Mouse (Mus musculus): ENCODE results near the gene Exoc8. TPM values are rescaled to one million over a fixed set of nuclear protein-coding genes. Genes with fewer than 3 reads are reported as not detected.

Gene Exoc8
- polyA plus RNA-seq, 1 experiment from 2014 or later, result 4.7 TPM

DNA sequence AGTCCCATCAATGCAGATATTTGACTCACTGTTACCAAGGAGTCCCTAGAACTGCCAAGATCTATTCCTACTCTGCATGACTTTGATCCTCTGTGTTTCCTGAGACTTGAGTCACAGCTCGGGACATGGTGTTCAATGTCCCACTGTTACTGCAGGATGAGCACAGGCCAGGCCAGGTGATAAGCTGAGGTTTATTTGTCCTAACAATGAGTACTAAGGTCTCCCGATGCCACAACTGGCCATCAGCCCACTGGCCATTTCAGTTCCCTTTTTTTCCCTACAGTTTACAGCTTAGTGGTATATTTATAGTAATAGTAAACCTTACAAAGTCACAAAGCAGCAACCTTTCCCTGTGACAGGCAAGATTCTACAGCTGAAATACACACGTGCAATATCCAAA is 34.9 kb upstream of the Exoc8 start:
- no peak overlapping the region for H3K4me2 ChIP-seq (replicated peaks; ENCODE audit: low read depth)
- no peaks in the 10 kb centered on the region for H3K4me1 ChIP-seq (replicated peaks; ENCODE audit: control insufficient read depth, insufficient read depth, low read length)
- H3K27me3 ChIP-seq (replicated peaks; ENCODE audit: control insufficient read depth, insufficient read depth, low read length), result no peaks in the 10 kb centered on the region
- TF ChIP-seq CTCF (IDR thresholded peaks at IDR 0.05; ENCODE audit: low read depth), result no peak
- H3K4me3 ChIP-seq (ENCODE audit: low read depth, low read length), result no peak overlapping the region
- no peaks in the 10 kb centered on the region for H3K36me3 ChIP-seq (ENCODE audit: control insufficient read depth, insufficient read depth)
- no peak overlapping the region for H3K9ac ChIP-seq (ENCODE audit: low read depth, low read length)
- H3K27ac ChIP-seq (ENCODE audit: low read depth, low read length), result no peak overlapping the region
- ATAC-seq, result peak; percentile 36; the same call in 1 of the 2 replicates
- WGBS, result 57% methylated on average over 3 of the region's 3 CpGs
- H3K9me3 ChIP-seq (ENCODE audit: control insufficient read depth), result no peaks in the 10 kb centered on the region

DNA sequence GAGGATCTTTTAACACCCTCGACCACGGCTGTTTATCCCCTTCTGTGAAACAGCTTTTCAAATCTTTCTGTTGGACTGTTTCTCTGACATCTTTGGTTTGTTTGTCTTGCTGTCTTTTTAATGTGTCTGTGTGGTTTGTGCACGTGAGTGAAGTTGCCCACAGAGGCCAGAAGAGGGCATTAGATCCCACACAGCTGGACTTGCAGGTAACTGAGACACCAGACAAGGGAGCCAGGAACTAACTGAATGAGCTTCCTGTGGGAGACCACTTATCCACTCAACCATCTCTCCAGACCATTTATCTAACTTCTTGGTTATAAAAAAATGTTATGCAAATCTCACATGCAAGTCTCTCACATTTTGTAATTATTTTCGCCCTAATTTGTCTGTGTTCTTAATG is 33.1 kb upstream of the Exoc8 start:
- 88% methylated on average over 4 of the region's 4 CpGs for whole genome bisulfite sequencing
- Histone ChIP-seq H3K9me3 (ENCODE audit: control insufficient read depth) (no peaks in the 10 kb centered on the region), H3K4me1 (replicated peaks; ENCODE audit: control insufficient read depth, insufficient read depth, low read length) (no peaks in the 10 kb centered on the region), H3K27ac (ENCODE audit: low read depth, low read length) (no peak overlapping the region), H3K9ac (ENCODE audit: low read depth, low read length) (no peak overlapping the region), H3K4me3 (ENCODE audit: low read depth, low read length) (no peak overlapping the region), H3K27me3 (replicated peaks; ENCODE audit: control insufficient read depth, insufficient read depth, low read length) (no peaks in the 10 kb centered on the region), H3K36me3 (ENCODE audit: control insufficient read depth, insufficient read depth) (no peaks in the 10 kb centered on the region), H3K4me2 (replicated peaks; ENCODE audit: low read depth) (no peak overlapping the region)
- peak; percentile 45 for TF ChIP-seq CTCF (IDR thresholded peaks at IDR 0.05; ENCODE audit: low read depth)
- no peak for ATAC-seq

GRCm38 (mm10) chr8:124930086-124930485 is 32.6 kb upstream of the Exoc8 start:
- H3K36me3 ChIP-seq (ENCODE audit: control insufficient read depth, insufficient read depth), result no peaks in the 10 kb centered on the region
- H3K9me3 ChIP-seq (ENCODE audit: control insufficient read depth), result no peaks in the 10 kb centered on the region
- no peaks in the 10 kb centered on the region for H3K27me3 ChIP-seq (replicated peaks; ENCODE audit: control insufficient read depth, insufficient read depth, low read length)
- no peaks in the 10 kb centered on the region for H3K4me1 ChIP-seq (replicated peaks; ENCODE audit: control insufficient read depth, insufficient read depth, low read length)
- WGBS, result 82% methylated on average over 13 of the region's 13 CpGs
- ATAC-seq, result no peak
- H3K4me3 ChIP-seq (ENCODE audit: low read depth, low read length), result no peak overlapping the region
- TF ChIP-seq CTCF (IDR thresholded peaks at IDR 0.05; ENCODE audit: low read depth), result no peak
- H3K27ac ChIP-seq (ENCODE audit: low read depth, low read length), result no peak overlapping the region
- no peak overlapping the region for H3K9ac ChIP-seq (ENCODE audit: low read depth, low read length)
- H3K4me2 ChIP-seq (replicated peaks; ENCODE audit: low read depth), result no peak overlapping the region

DNA sequence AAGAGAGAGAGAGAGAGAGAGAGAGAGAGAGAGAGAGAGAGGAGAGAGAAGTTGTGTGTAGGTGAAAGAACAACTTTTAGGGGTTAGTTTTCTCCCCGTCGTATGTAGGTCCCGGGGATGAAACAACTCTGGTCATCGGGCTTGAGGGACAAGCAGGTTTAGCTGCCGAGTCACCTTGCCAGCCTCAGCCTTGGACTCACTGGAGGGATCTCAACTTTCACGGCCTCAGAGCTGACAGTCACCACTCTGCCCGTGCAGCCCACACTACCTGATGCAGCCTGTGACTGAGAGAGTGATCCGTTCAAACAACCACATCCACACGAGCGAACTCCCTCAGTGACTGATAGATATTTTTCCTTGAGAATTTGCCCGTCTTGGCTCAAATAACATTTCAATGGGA is 31.5 kb upstream of the Exoc8 start:
- WGBS, result 84% methylated on average over 11 of the region's 11 CpGs
- Histone ChIP-seq H3K4me3 (ENCODE audit: low read depth, low read length) (no peak overlapping the region), H3K27ac (ENCODE audit: low read depth, low read length) (no peak overlapping the region), H3K27me3 (replicated peaks; ENCODE audit: control insufficient read depth, insufficient read depth, low read length) (no peaks in the 10 kb centered on the region), H3K36me3 (ENCODE audit: control insufficient read depth, insufficient read depth) (no peaks in the 10 kb centered on the region), H3K4me1 (replicated peaks; ENCODE audit: control insufficient read depth, insufficient read depth, low read length) (no peaks in the 10 kb centered on the region), H3K9ac (ENCODE audit: low read depth, low read length) (no peak overlapping the region), H3K4me2 (replicated peaks; ENCODE audit: low read depth) (no peak overlapping the region), H3K9me3 (ENCODE audit: control insufficient read depth) (no peaks in the 10 kb centered on the region)
- no peak for ATAC-seq
- no peak for TF ChIP-seq CTCF (IDR thresholded peaks at IDR 0.05; ENCODE audit: low read depth)

GRCm38 (mm10) chr8:124926351-124926771 is 28.9 kb upstream of the Exoc8 start:
- WGBS, result 44% methylated on average over 10 of the region's 10 CpGs
- Histone ChIP-seq H3K36me3 (ENCODE audit: control insufficient read depth, insufficient read depth) (no peaks in the 10 kb centered on the region), H3K27me3 (replicated peaks; ENCODE audit: control insufficient read depth, insufficient read depth, low read length) (no peaks in the 10 kb centered on the region), H3K4me3 (ENCODE audit: low read depth, low read length) (no peak overlapping the region), H3K9me3 (ENCODE audit: control insufficient read depth) (no peaks in the 10 kb centered on the region), H3K4me2 (replicated peaks; ENCODE audit: low read depth) (no peak overlapping the region), H3K27ac (ENCODE audit: low read depth, low read length) (peak overlapping the region; percentile 70; the same call in 1 of the 2 replicates), H3K4me1 (replicated peaks; ENCODE audit: control insufficient read depth, insufficient read depth, low read length) (peaks cover 10% of the 10 kb centered on the region; the same call in 1 of the 2 replicates), H3K9ac (ENCODE audit: low read depth, low read length) (no peak overlapping the region)
- no peak for TF ChIP-seq CTCF (IDR thresholded peaks at IDR 0.05; ENCODE audit: low read depth)
- peak; percentile 22; the same call in 1 of the 2 replicates for ATAC-seq

DNA sequence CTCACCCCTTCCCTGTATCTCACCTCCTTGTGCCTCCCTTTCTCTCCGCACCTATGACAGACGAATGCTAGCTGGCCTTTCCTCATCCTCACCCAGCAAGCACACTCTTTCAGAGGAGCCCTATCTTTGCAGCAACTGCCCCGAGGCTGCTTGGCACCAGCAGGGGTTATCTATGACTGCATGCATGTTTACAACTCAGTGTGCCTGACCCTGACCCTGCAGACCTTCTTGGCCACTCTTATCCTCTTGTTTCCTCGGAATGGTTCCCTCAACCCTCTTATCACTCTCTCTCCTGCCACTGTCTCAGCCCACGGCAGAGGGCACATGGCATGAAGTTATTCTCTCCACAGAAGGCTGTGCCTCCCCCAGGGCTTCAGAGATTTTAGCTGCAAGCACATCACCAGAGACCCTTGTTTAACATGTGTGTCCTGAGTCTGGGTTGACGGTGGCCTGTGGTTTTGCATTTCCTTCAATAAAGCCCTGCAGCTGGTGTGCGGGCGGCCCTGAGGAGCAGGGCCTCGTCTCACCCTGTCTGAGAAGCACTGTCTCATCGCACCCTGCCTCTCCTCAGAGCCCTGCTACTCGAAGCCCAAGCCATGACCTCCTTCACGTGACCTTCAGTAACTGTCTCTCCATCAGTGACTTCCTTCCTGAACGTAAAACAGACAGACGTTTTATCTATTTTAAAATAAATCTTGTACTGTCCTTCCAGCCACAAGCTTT is 28.2 kb upstream of the Exoc8 start:
- no peak for TF ChIP-seq CTCF (IDR thresholded peaks at IDR 0.05; ENCODE audit: low read depth)
- Histone ChIP-seq H3K4me2 (replicated peaks; ENCODE audit: low read depth) (no peak overlapping the region), H3K36me3 (ENCODE audit: control insufficient read depth, insufficient read depth) (no peaks in the 10 kb centered on the region), H3K27me3 (replicated peaks; ENCODE audit: control insufficient read depth, insufficient read depth, low read length) (no peaks in the 10 kb centered on the region), H3K4me3 (ENCODE audit: low read depth, low read length) (no peak overlapping the region), H3K9me3 (ENCODE audit: control insufficient read depth) (no peaks in the 10 kb centered on the region), H3K9ac (ENCODE audit: low read depth, low read length) (no peak overlapping the region), H3K4me1 (replicated peaks; ENCODE audit: control insufficient read depth, insufficient read depth, low read length) (peaks cover 10% of the 10 kb centered on the region; the same call in 1 of the 2 replicates), H3K27ac (ENCODE audit: low read depth, low read length) (0 out of 2 replicates have a peak overlapping the region, but pooled peaks have one; percentile 16)
- ATAC-seq, result no peak
- 58% methylated on average over 14 of the region's 14 CpGs for WGBS
